Mouse (Mus musculus) heart, adult 2 months (tissue): ENCODE data around the gene Prss35.

Source experiments
- CTCF ChIP-seq: fragments of 200-600 bp; IDR thresholded peaks from 2 replicates; pipeline ENCODE4 v1.8.1; 2022; ENCODE audit warnings: antibody characterized with exemption, mild to moderate bottlenecking, moderate library complexity
- POLR2A ChIP-seq: fragments of 200-500 bp; IDR thresholded peaks from 2 replicates; pipeline ENCODE4 v1.6.1; 2011; ENCODE audit warnings: mild to moderate bottlenecking, low read depth, low read length, control low read depth; ENCODE audit not compliant: insufficient read depth

DNA sequence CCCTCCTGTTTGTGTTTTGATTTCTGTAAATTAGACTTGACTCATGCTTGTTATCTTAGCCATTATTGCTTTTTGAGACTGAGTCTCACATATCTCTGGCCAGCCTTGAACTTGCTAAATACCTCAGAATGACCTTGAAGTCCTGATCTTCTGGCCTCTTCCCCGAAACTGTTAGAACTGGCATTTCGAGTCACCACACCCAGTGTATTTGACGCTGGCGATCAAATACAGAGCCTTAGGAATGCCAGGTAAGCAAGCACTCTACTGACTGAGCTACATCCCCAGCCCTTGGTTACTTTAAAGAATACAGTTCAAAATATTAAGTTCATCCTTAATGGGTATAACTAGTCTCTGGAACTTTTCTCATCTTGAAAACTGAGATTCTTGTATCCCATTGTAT is 18.4 kb upstream of the Prss35 start:
- no peak for TF ChIP-seq CTCF
- no peak for TF ChIP-seq POLR2A
